Mouse (Mus musculus) CH12.LX (cell line): ENCODE measurements around the gene Zfp65. TPM values are rescaled to one million over a fixed set of nuclear protein-coding genes. Genes with fewer than 3 reads are reported as not detected.

ENCODE experiments used
- DNase-seq: peaks from one replicate; pipeline ENCODE4 v3.0.0-alpha.2; 2013; ENCODE audit errors: extremely low read depth
- H3K27ac ChIP-seq: 2 replicates; pipeline ENCODE4 v1.5.1; 2012; ENCODE audit warnings: low read depth, mild to moderate bottlenecking, control low read depth, moderate library complexity; ENCODE audit not compliant: insufficient read depth
- H3K27me3 ChIP-seq: replicated peaks from 2 replicates; pipeline ENCODE3; 2012; ENCODE audit warnings: inconsistent platforms
- H3K36me3 ChIP-seq, 2 experiments: replicated peaks in 1 of 2; 2 replicates each; pipeline versions ENCODE3 to v1.6.1; 2012; ENCODE audit warnings: inconsistent platforms in 1 of 2, low read length in 1 of 2, mild to moderate bottlenecking in 1 of 2, mixed read lengths in 1 of 2, moderate library complexity in 1 of 2; ENCODE audit not compliant: control insufficient read depth in 1 of 2, insufficient read depth in 1 of 2
- H3K4me1 ChIP-seq, 2 experiments: 2 replicates each; pipeline ENCODE4 v1.6.1; 2012; ENCODE audit warnings: inconsistent platforms in 1 of 2, moderate library complexity in 1 of 2; ENCODE audit not compliant: insufficient read depth in 2 of 2, control insufficient read depth in 1 of 2
- H3K4me2 ChIP-seq: 2 replicates; pipeline ENCODE4 v1.6.1; 2012; ENCODE audit warnings: low read depth, mild to moderate bottlenecking, control low read depth; ENCODE audit not compliant: poor library complexity, insufficient read depth, severe bottlenecking
- H3K4me3 ChIP-seq, 3 experiments: fragments of 150-350 bp in 1 of 3; sonication (generic) in 1 of 3; replicated peaks in 1 of 3; 2 replicates each; pipeline versions ENCODE3 to v1.5.1; 2011 to 2012; ENCODE audit warnings: low read depth in 2 of 3, low read length in 2 of 3, mild to moderate bottlenecking in 2 of 3, moderate library complexity in 2 of 3, control low read depth in 1 of 3, improper control_type of control experiment in 1 of 3, inconsistent platforms in 1 of 3, mixed read lengths in 1 of 3; ENCODE audit not compliant: poor library complexity in 1 of 3
- H3K79me2 ChIP-seq: replicated peaks from 2 replicates; pipeline ENCODE4 v1.6.1; 2012; ENCODE audit warnings: mild to moderate bottlenecking, moderate library complexity; ENCODE audit not compliant: control insufficient read depth, poor library complexity, insufficient read depth, severe bottlenecking; ENCODE audit errors: extremely low read depth
- H3K9ac ChIP-seq: 2 replicates; pipeline ENCODE4 v1.6.1; 2012; ENCODE audit warnings: low read depth, mild to moderate bottlenecking, control low read depth, moderate library complexity; ENCODE audit not compliant: insufficient read depth
- H3K9me3 ChIP-seq: replicated peaks from 2 replicates; pipeline ENCODE3; 2012; ENCODE audit warnings: low read length, inconsistent platforms, mixed read lengths
- BHLHE40 ChIP-seq: IDR thresholded peaks from 2 replicates; pipeline ENCODE4 v1.6.1; 2011; ENCODE audit warnings: mild to moderate bottlenecking, low read depth, low read length, improper control_type of control experiment
- CHD1 ChIP-seq: IDR thresholded peaks from 2 replicates; pipeline ENCODE4 v1.6.1; 2012; ENCODE audit warnings: low read depth, low read length, improper control_type of control experiment, inconsistent platforms
- CHD2 ChIP-seq: IDR thresholded peaks from 2 replicates; pipeline ENCODE4 v1.6.1; 2011; ENCODE audit warnings: low read length, improper control_type of control experiment
- CTCF ChIP-seq, 2 experiments: IDR thresholded peaks in 1 of 2; conservative IDR thresholded peaks in 1 of 2; 2 replicates each; pipeline ENCODE4 v1.5.1; 2011 to 2012; ENCODE audit warnings: low read depth in 2 of 2, low read length in 2 of 2, improper control_type of control experiment in 1 of 2, inconsistent platforms in 1 of 2, mild to moderate bottlenecking in 1 of 2, moderate library complexity in 1 of 2
- E2F4 ChIP-seq: IDR thresholded peaks from 2 replicates; pipeline ENCODE4 v1.6.1; 2011; ENCODE audit warnings: low read depth, low read length, improper control_type of control experiment; ENCODE audit not compliant: insufficient replicate concordance
- ELF1 ChIP-seq: IDR thresholded peaks from 2 replicates; pipeline ENCODE4 v1.6.1; 2014; ENCODE audit warnings: low read depth, mild to moderate bottlenecking, inconsistent platforms, low read length, improper control_type of control experiment
- EP300 ChIP-seq: IDR thresholded peaks from 2 replicates; pipeline ENCODE4 v1.6.1; 2011; ENCODE audit warnings: low read length, improper control_type of control experiment
- ETS1 ChIP-seq: conservative IDR thresholded peaks from 2 replicates; pipeline ENCODE4 v1.6.1; 2012; ENCODE audit warnings: low read depth, mild to moderate bottlenecking, inconsistent platforms, low read length, improper control_type of control experiment, moderate library complexity
- GABPA ChIP-seq: IDR thresholded peaks from 2 replicates; pipeline ENCODE4 v1.6.1; 2012; ENCODE audit warnings: low read depth, low read length, improper control_type of control experiment, inconsistent platforms; ENCODE audit not compliant: insufficient replicate concordance
- HCFC1 ChIP-seq: IDR thresholded peaks from 2 replicates; pipeline ENCODE4 v1.6.1; 2012; ENCODE audit warnings: low read depth, mild to moderate bottlenecking, inconsistent platforms, low read length, improper control_type of control experiment
- IRF4 ChIP-seq: IDR thresholded peaks from 2 replicates; pipeline ENCODE4 v1.6.1; 2014; ENCODE audit warnings: low read depth, mild to moderate bottlenecking, inconsistent platforms, low read length, improper control_type of control experiment
- JUN ChIP-seq: IDR thresholded peaks from 2 replicates; pipeline ENCODE4 v1.6.1; 2011; ENCODE audit warnings: low read depth, mild to moderate bottlenecking, low read length, improper control_type of control experiment, moderate library complexity; ENCODE audit not compliant: insufficient read depth
- JUND ChIP-seq: conservative IDR thresholded peaks from 2 replicates; pipeline ENCODE4 v1.6.1; 2011; ENCODE audit warnings: low read depth, low read length, improper control_type of control experiment
- KAT2A ChIP-seq: IDR thresholded peaks from 2 replicates; pipeline ENCODE4 v1.6.1; 2012; ENCODE audit warnings: low read length, improper control_type of control experiment, inconsistent platforms; ENCODE audit not compliant: insufficient replicate concordance
- MAFK ChIP-seq: IDR thresholded peaks from 2 replicates; pipeline ENCODE4 v1.6.1; 2011; ENCODE audit warnings: low read length, improper control_type of control experiment; ENCODE audit not compliant: insufficient replicate concordance
- MAX ChIP-seq: IDR thresholded peaks from 2 replicates; pipeline ENCODE4 v1.6.1; 2011; ENCODE audit warnings: low read length, improper control_type of control experiment
- MAZ ChIP-seq: IDR thresholded peaks from 2 replicates; pipeline ENCODE4 v1.6.1; 2012; ENCODE audit warnings: low read depth, mild to moderate bottlenecking, inconsistent platforms, low read length, improper control_type of control experiment, moderate library complexity
- MEF2A ChIP-seq: IDR thresholded peaks from 2 replicates; pipeline ENCODE4 v1.6.1; 2014; ENCODE audit warnings: low read depth, mild to moderate bottlenecking, inconsistent platforms, low read length, improper control_type of control experiment, borderline replicate concordance
- MXI1 ChIP-seq: IDR thresholded peaks from 2 replicates; pipeline ENCODE4 v1.6.1; 2011; ENCODE audit warnings: mild to moderate bottlenecking, low read depth, low read length, improper control_type of control experiment
- MYC ChIP-seq: IDR thresholded peaks from 2 replicates; pipeline ENCODE4 v1.6.1; 2011; ENCODE audit warnings: low read depth, mild to moderate bottlenecking, improper control_type of control experiment, low read length
- NELFE ChIP-seq: IDR thresholded peaks from 2 replicates; pipeline ENCODE4 v1.6.1; 2011; ENCODE audit warnings: low read depth, low read length, improper control_type of control experiment
- NRF1 ChIP-seq: IDR thresholded peaks from 2 replicates; pipeline ENCODE4 v1.6.1; 2014; ENCODE audit warnings: low read depth, mild to moderate bottlenecking, inconsistent platforms, low read length, improper control_type of control experiment, moderate library complexity
- PAX5 ChIP-seq: IDR thresholded peaks from 2 replicates; pipeline ENCODE4 v1.6.1; 2012; ENCODE audit warnings: low read length, inconsistent platforms, mixed read lengths
- POLR2A ChIP-seq: IDR thresholded peaks from 2 replicates; pipeline ENCODE4 v1.6.1; 2011; ENCODE audit warnings: low read depth, mild to moderate bottlenecking, improper control_type of control experiment, low read length
- POLR2AphosphoS2 ChIP-seq: IDR thresholded peaks from 2 replicates; pipeline ENCODE4 v1.6.1; 2011; ENCODE audit warnings: low read depth, low read length, improper control_type of control experiment
- RAD21 ChIP-seq: IDR thresholded peaks from 2 replicates; pipeline ENCODE4 v1.6.1; 2011; ENCODE audit warnings: low read depth, mild to moderate bottlenecking, low read length, improper control_type of control experiment, moderate library complexity
- RCOR1 ChIP-seq: conservative IDR thresholded peaks from 2 replicates; pipeline ENCODE4 v1.6.1; 2012; ENCODE audit warnings: low read depth, mild to moderate bottlenecking, inconsistent platforms, low read length, improper control_type of control experiment
- SIN3A ChIP-seq: IDR thresholded peaks from 2 replicates; pipeline ENCODE4 v1.6.1; 2012; ENCODE audit warnings: low read length, improper control_type of control experiment, inconsistent platforms
- SMC3 ChIP-seq: IDR thresholded peaks from 2 replicates; pipeline ENCODE4 v1.6.1; 2011; ENCODE audit warnings: low read depth, low read length, improper control_type of control experiment
- TBP ChIP-seq: conservative IDR thresholded peaks from 2 replicates; pipeline ENCODE4 v1.6.1; 2011; ENCODE audit warnings: low read depth, low read length, improper control_type of control experiment
- TCF12 ChIP-seq: IDR thresholded peaks from 2 replicates; pipeline ENCODE4 v1.6.1; 2014; ENCODE audit warnings: low read depth, mild to moderate bottlenecking, inconsistent platforms, low read length, improper control_type of control experiment
- UBTF ChIP-seq: IDR thresholded peaks from 2 replicates; pipeline ENCODE4 v1.6.1; 2012; ENCODE audit warnings: low read depth, mild to moderate bottlenecking, inconsistent platforms, low read length, improper control_type of control experiment, moderate library complexity
- USF1 ChIP-seq: IDR thresholded peaks from 2 replicates; pipeline ENCODE4 v1.6.1; 2014; ENCODE audit warnings: low read depth, mild to moderate bottlenecking, inconsistent platforms, low read length, improper control_type of control experiment
- USF2 ChIP-seq: conservative IDR thresholded peaks from 2 replicates; pipeline ENCODE4 v1.6.1; 2011; ENCODE audit warnings: low read depth, low read length, improper control_type of control experiment
- ZC3H11A ChIP-seq: IDR thresholded peaks from 2 replicates; pipeline ENCODE4 v1.6.1; 2012; ENCODE audit warnings: low read depth, mild to moderate bottlenecking, inconsistent platforms, low read length, improper control_type of control experiment
- ZKSCAN1 ChIP-seq: IDR thresholded peaks from 2 replicates; pipeline ENCODE4 v1.6.1; 2012; ENCODE audit warnings: low read depth, inconsistent platforms, low read length, improper control_type of control experiment, borderline replicate concordance
- ZNF384 ChIP-seq: IDR thresholded peaks from 2 replicates; pipeline ENCODE4 v1.6.1; 2012; ENCODE audit warnings: low read depth, low read length, improper control_type of control experiment, inconsistent platforms
- dilution Hi-C: fragments of 300-500 bp; cut with MboI; formaldehyde crosslinking; loops from 2 replicates; pipeline ENCODE4 v1.14.3; 2020; ENCODE audit warnings: low sequenced_read_pairs; ENCODE audit not compliant: extremely low pct_unique_long_range_greater_than_20kb, extremely low pct_ligation_motif_present
- in situ Hi-C: fragments of 300-500 bp; cut with MboI; formaldehyde crosslinking; loops from 3 replicates; pipeline ENCODE4 v1.14.3; 2019; ENCODE audit warnings: low sequenced_read_pairs, low pct_ligation_motif_present, low pct_unique_long_range_greater_than_20kb, mixed read lengths
- polyA plus RNA-seq: library from polyadenylated mRNA; unstranded; fragments of >175 nt; gene quantifications from 2 replicates; pipeline ENCODE4 v1.2.1, GENCODE M21; 2012; ENCODE audit warnings: low read depth; ENCODE audit not compliant: insufficient read length
- total RNA-seq, 2 experiments: library from RNA; depleted of rRNA; stranded (reverse); fragments of 300-350 nt in 1 of 2; fragments of >200 nt in 1 of 2; gene quantifications; 2 replicates each; pipeline ENCODE4 v1.2.3; 2012 to 2014

Gene Zfp65
- total and polyA plus RNA-seq, 3 experiments: 4.7 to 13.0 (median 6.5) TPM

GRCm38 (mm10) chr13:67754333-67755306 is 25.6 kb upstream of the Zfp65 start, which contains the start of gene Zfp85:
Gene Zfp85, minus strand, starts transcription at chr13:67755228.
- Histone ChIP-seq H3K27me3 (no peaks in the 10 kb centered on the region), H3K4me3 (peak within 1 kb of the TSS; percentile 67 to 71 (median 71)), H3K9me3 (no peaks in the 10 kb centered on the region), H3K4me1 (peaks cover 0 to 8% of the 10 kb centered on the region in 2 experiments; a peak in 2 of 4 replicates), H3K79me2 (no peaks in the 10 kb centered on the region; the same call in 1 of the 2 replicates), H3K36me3 (peaks cover 3 to 4% of the 10 kb centered on the region in 2 experiments), H3K9ac (peak within 1 kb of the TSS; percentile 45), H3K4me2 (peak within 1 kb of the TSS; percentile 84), H3K27ac (peak within 1 kb of the TSS; percentile 41)
- in situ Hi-C loops (no loop called here), dilution Hi-C loops (no loop called here)
- peak; percentile 61 for DNase-seq
- TF ChIP-seq POLR2A (peak; percentile 12; the same call in 1 of the 2 replicates), MAX (peak; percentile 47; the same call in 1 of the 2 replicates), MAZ (peak; percentile 52; the same call in 1 of the 2 replicates), RCOR1 (no peak), PAX5 (no peak), IRF4 (no peak; the same call in 1 of the 2 replicates), ZKSCAN1 (no peak), MAFK (no peak), NRF1 (0 out of 2 replicates have a peak, but pooled peaks have one; percentile 34), TCF12 (peak; percentile 56; the same call in 1 of the 2 replicates), ZC3H11A (no peak), USF1 (no peak), CHD1 (no peak), SIN3A (peak; percentile 87; the same call in 1 of the 2 replicates), GABPA (peak; percentile 10; the same call in 1 of the 2 replicates), MYC (peak; percentile 77), SMC3 (no peak), USF2 (no peak), MXI1 (peak; percentile 20; the same call in 1 of the 2 replicates), CTCF (conservative IDR thresholded peaks at IDR 0.05 in 1 of 2, IDR thresholded peaks at IDR 0.05 in 1 of 2; ENCODE audit: low read depth in 2 of 2, low read length in 2 of 2) (no peak), ZNF384 (peak; percentile 63), ELF1 (peak; percentile 98), RAD21 (no peak), EP300 (no peak), TBP (peak; percentile 75), HCFC1 (peak; percentile 98), JUND (no peak), KAT2A (peak; percentile 92; the same call in 1 of the 2 replicates), ETS1 (no peak), BHLHE40 (no peak), MEF2A (0 out of 2 replicates have a peak, but pooled peaks have one; percentile 27), CHD2 (peak; percentile 72), NELFE (no peak; the same call in 1 of the 2 replicates), UBTF (no peak), E2F4 (no peak), POLR2AphosphoS2 (no peak), JUN (no peak)
